Mouse (Mus musculus) embryonic fibroblast, embryonic 13.5 days (primary cell): ENCODE measurements around the gene Sema4c. TPM values are rescaled to one million over a fixed set of nuclear protein-coding genes. Genes with fewer than 3 reads are reported as not detected.
A peak's percentile ranks its signal among the peaks of the same experiment; 100 is the strongest.

ENCODE experiments used
- H3K27ac ChIP-seq: 2 replicates; pipeline ENCODE4 v1.5.1; 2012; ENCODE audit warnings: low read length, control low read depth, inconsistent platforms; ENCODE audit not compliant: insufficient read depth
- H3K4me1 ChIP-seq: 2 replicates; pipeline ENCODE4 v1.6.1; 2011; ENCODE audit warnings: low read length; ENCODE audit not compliant: control insufficient read depth, insufficient read depth
- H3K4me3 ChIP-seq: 2 replicates; pipeline ENCODE4 v1.5.1; 2011; ENCODE audit warnings: mild to moderate bottlenecking, control low read depth, low read length; ENCODE audit not compliant: insufficient read depth
- CTCF ChIP-seq: IDR thresholded peaks from 2 replicates; pipeline ENCODE4 v1.5.1; 2011; ENCODE audit warnings: mild to moderate bottlenecking, control low read depth, low read length, moderate library complexity, borderline replicate concordance; ENCODE audit not compliant: insufficient read depth
- POLR2A ChIP-seq: IDR thresholded peaks from 2 replicates; pipeline ENCODE4 v1.6.1; 2011; ENCODE audit warnings: low read depth, mild to moderate bottlenecking, control low read depth, low read length, moderate library complexity
- polyA plus RNA-seq: library from polyadenylated mRNA; stranded (reverse); fragments of >200 nt; gene quantifications from 2 replicates; pipeline ENCODE4 v1.2.4, GENCODE M21; 2011; ENCODE audit warnings: low read depth; ENCODE audit not compliant: missing spikeins, insufficient read length

The Sema4c gene
- polyA plus RNA-seq, 1 experiment, result 20.5 TPM

GRCm38 (mm10) chr1:36549491-36549890, 8.7 kb downstream of the Sema4c start:
- no peak overlapping the region for H3K4me3 ChIP-seq
- TF ChIP-seq POLR2A (no peak), CTCF (no peak)
- peaks cover 9% of the 10 kb centered on the region; the same call in 1 of the 2 replicates for H3K4me1 ChIP-seq

GRCm38 (mm10) chr1:36548771-36549170, 9.4 kb downstream of the Sema4c start:
- TF ChIP-seq CTCF, result no peak
- no peak for TF ChIP-seq POLR2A
- Histone ChIP-seq H3K4me1 (peaks cover 9% of the 10 kb centered on the region; the same call in 1 of the 2 replicates), H3K4me3 (no peak overlapping the region), H3K27ac (no peak overlapping the region)

More at GRCm38 (mm10) chr1:36549491-36549890, 8.7 kb downstream of the Sema4c start:
- no peak overlapping the region for H3K27ac ChIP-seq

GRCm38 (mm10) chr1:36547981-36548598, 10.1 kb downstream of the Sema4c start:
- H3K4me1 ChIP-seq, result peaks cover 9% of the 10 kb centered on the region; the same call in 1 of the 2 replicates
- no peak for TF ChIP-seq CTCF
- TF ChIP-seq POLR2A, result no peak
- H3K4me3 ChIP-seq, result no peak overlapping the region
- peak overlapping the region; percentile 36; the same call in 1 of the 2 replicates for H3K27ac ChIP-seq

- peaks cover 9% of the 10 kb centered on the region; the same call in 1 of the 2 replicates for H3K4me1 ChIP-seq
- H3K27ac ChIP-seq, result peak within 1 kb of the TSS; percentile 36
- TF ChIP-seq POLR2A (peak; percentile 85), CTCF (peak; percentile 90)
- H3K4me3 ChIP-seq, result peak within 1 kb of the TSS; percentile 64
These were observed 11.2 kb downstream of the Sema4c start, which contains the start of gene Ankrd39 for GRCm38 (mm10) chr1:36546888-36547471. Gene Ankrd39 (minus strand): TSS chr1:36547445.

- peak overlapping the region; percentile 64 for H3K4me3 ChIP-seq
- TF ChIP-seq CTCF (no peak), POLR2A (no peak)
- H3K4me1 ChIP-seq, result peaks cover 9% of the 10 kb centered on the region; the same call in 1 of the 2 replicates
- no peak overlapping the region for H3K27ac ChIP-seq
These were observed 12.1 kb downstream of the Sema4c start for GRCm38 (mm10) chr1:36545845-36546600.

DNA sequence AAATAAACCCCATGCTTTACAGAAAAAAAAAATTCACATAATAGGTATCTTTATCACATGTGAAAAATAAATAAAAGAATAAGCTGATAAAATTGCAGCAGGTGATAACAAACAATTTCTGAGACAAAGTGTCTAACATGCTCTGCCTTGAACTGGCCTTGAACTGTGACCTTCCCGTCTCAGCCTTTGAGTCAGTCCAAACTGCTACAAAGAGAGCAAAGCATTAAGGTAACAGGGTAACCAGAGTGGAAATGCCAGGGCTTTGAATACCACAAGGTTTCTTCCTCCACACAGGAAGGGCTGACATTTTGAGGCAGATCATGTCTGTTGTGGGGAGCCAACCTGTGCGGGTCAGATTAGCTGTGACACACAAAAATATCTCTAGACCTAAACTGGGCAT, 12.8 kb downstream of the Sema4c start:
- H3K27ac ChIP-seq, result no peak overlapping the region
- H3K4me1 ChIP-seq, result peaks cover 9% of the 10 kb centered on the region; the same call in 1 of the 2 replicates
- TF ChIP-seq POLR2A (no peak), CTCF (no peak)
- no peak overlapping the region for H3K4me3 ChIP-seq

GRCm38 (mm10) chr1:36542925-36543324, 15.2 kb downstream of the Sema4c start:
- TF ChIP-seq POLR2A, result no peak
- TF ChIP-seq CTCF, result no peak
- Histone ChIP-seq H3K27ac (no peak overlapping the region), H3K4me3 (no peak overlapping the region), H3K4me1 (0 out of 2 replicates have a peak, but pooled peaks cover 3% of the 10 kb centered on the region)

- H3K4me1 ChIP-seq, result 0 out of 2 replicates have a peak, but pooled peaks cover 3% of the 10 kb centered on the region
- no peak overlapping the region for H3K4me3 ChIP-seq
- no peak overlapping the region for H3K27ac ChIP-seq
- no peak for TF ChIP-seq POLR2A
- no peak for TF ChIP-seq CTCF
These were observed 16.3 kb downstream of the Sema4c start for GRCm38 (mm10) chr1:36541844-36542243.

GRCm38 (mm10) chr1:36540807-36541206, 17.3 kb downstream of the Sema4c start:
- no peak for TF ChIP-seq CTCF
- TF ChIP-seq POLR2A, result no peak
- Histone ChIP-seq H3K4me1 (0 out of 2 replicates have a peak, but pooled peaks cover 3% of the 10 kb centered on the region), H3K4me3 (no peak overlapping the region), H3K27ac (no peak overlapping the region)
